Mouse (Mus musculus): ENCODE measurements around the gene Tpp1.

Gene Tpp1

DNA sequence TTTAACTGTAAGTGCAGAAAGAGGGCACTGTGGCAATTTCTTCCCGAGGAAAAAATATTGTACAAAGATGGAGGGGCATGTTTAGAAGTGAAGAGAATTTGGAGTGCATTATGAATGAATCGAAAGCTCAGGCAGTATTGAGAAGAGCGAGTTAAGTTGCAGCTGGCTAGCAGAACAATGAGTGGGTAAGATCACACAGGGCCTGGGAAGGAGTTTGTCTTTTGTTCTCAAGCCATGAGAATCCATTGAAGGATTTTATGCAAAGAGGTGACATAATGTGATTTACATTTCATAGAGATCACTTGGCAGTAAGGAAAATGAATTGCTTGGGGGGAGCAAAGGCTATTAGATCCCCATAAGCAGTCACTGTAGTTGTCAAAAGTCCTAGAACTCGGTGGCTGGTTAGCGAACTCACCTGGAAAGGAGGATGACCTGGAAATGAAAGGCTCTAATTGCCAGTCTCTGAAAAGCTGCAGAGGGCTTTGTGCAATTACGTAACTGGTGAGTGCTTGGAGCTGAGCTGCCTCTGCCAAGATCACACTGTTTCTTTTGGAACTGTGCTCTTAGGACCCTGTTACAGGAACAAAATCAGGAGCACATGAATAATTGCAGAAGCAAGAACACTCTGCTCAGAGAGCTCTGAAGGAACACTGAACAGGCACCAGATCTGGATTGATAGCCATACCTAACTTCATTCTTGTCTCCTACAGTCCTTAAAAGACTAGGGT lies 23.2 kb downstream of the Tpp1 start:
- DNase-seq (ENCODE audit: low read depth, low spot score) = no peak

DNA sequence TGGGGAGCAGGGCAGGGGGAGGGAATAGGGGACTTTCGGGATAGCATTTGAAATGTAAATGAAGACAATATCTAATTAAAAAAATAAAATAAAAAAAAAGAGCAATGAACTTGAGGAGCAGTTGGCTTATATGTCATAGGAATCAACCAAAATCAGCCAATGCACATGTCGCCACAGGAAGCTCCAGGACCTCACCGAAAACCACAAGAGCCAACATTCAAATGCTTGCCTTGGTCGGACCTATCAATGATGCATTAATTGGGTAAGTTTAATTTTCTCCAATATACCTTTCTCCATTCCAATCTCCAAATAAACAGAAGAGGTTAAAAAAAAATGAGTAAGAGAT lies 25.1 kb downstream of the Tpp1 start:
- no peak for DNase-seq (ENCODE audit: low read depth, low spot score)

DNA sequence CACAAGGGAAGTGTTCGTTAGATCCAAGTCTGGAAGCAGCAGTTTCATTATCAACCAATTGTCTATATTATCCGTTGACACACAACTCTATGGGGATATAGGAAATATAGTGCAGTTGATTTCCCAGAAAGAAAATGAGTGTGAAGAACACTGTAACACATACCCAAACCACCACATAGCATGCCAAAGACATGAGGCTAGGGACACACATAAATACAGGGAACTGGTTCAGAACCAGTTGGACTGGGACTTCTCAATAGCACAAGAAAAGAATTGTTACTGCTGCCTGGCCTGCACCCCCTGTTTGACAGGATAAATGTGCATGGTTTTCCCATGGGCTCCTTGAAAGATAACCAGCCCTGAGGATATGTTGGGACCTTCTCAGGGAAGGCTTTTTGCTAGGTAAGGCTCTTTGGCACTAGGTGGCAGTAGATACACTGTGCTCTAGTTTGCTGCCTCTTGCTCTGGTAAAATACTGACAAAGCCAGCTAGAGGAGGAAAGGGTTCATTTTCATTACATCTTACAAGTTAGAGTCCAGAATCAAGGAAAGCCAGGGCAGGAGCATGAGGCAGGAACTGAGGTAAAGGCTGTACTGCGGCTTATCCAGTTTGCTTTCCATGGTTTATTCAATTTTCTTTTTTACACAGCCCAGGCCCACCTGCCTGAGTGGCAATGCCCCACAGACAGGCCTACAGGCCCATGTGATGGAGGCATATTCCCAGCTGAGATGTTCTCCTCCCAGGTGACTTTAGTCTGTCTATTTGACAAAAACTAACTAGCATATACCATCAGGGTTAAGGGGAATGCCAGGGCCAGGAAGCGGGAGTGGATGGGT lies 25.7 kb downstream of the Tpp1 start:
- DNase-seq (ENCODE audit: low read depth, low spot score) = peak; percentile 67

DNA sequence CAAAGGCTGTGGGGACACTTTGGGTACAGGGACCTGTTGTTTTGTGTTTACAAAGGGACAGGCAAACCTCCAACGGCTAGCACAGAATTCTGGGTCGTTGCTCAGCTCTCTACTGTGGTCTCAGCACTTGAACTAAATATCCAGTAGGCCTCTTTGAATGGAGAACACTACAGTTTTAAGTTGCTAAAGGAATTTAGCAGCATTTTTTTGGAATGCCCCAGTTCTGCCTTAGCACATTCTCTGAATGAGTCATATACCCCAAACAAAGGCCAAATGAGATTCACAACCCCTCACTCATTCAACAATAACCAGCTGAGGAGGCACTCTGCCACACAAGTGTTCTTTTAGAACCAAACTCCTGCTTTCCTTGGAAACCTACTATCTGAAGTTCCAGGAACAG lies 30.1 kb downstream of the Tpp1 start:
- DNase-seq (ENCODE audit: low read depth, low spot score) = no peak

DNA sequence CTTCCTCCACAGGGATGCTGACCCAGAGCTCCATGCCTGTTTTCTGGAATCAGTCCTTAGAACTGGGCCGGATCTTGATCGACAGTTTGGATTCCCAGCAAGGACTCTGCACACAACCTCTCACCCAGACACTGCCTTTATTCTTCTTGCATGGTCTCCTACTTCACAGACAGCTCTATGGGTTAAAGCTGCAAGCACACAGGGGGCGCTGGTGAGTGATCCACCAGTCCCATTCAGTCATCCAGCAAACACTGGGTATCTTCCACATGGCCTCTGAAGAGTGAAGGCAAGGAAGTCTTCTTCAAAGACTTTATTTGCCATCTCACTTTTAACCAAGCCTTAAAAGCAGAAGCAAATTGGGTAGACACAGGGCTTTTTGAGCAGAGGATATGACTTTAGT lies 36.7 kb downstream of the Tpp1 start:
- peak; percentile 23 for DNase-seq (ENCODE audit: low read depth, low spot score)

DNA sequence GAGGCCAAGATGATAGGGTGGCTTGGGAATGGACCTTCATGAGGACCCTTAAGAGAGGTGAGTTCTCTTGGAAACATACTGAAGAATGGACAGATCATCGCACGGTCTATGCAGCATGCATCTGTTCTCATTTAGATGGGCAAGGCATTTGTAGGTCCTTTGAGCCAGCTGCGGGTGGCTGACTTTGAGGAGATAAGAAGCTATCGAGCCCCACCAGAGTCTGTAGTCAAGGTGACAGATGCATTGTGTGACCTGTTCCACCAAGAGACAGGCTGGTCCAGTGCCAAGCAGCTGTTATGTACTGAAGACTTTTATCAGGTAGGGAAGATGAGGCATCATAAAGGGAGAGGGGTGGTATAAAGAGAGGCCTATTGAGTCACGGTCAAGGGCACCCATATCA lies 43.3 kb downstream of the Tpp1 start:
- no peak for DNase-seq (ENCODE audit: low read depth, low spot score)

DNA sequence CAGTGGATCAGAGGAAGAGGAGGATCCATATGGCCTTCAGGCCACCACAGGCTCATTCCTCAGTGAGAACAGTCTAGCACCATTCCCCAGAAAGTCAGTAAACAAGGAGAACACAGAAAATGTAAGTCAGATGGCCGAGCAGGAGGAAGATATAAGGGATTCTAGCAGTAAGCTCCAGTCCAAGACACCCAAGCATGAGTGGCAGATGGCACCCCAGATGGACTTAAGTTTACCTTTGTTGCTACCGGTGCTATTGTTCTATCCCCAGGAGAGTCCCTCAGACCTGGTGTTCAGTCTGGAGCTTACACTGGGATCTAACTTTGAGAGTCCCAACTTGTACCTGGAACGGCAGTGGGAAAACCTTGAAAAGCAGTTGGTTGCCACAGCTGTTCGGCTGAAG lies 48.2 kb downstream of the Tpp1 start:
- DNase-seq (ENCODE audit: low read depth, low spot score) = no peak

DNA sequence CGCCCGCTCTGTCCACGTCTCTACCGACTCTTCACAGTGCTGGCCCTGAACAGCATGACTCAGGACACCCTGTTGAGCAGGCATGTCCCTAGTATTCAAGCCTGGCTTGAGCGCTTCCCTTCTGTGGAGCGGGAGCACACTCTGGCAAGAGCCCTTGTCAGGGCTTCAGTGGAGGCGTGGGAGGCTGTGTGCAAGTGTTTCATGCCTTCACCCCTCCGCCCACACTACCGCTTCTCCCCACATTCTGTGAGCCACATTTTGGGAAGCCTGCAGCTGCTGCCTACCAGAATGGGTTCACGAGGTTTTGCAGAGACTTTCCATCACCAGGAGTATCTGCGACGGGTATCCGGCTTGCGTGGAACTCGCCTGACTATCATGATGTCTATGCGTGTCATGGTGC lies 48.9 kb downstream of the Tpp1 start:
- no peak for DNase-seq (ENCODE audit: low read depth, low spot score)
